Mouse (Mus musculus): ENCODE data around the gene Srbd1. TPM values are rescaled to one million over a fixed set of nuclear protein-coding genes. Genes with fewer than 3 reads are reported as not detected.
A peak's percentile ranks its signal among the peaks of the same experiment; 100 is the strongest.

Gene Srbd1
- total RNA-seq, 2 experiments from 2014 or later: 13.4 to 16.5 TPM

DNA sequence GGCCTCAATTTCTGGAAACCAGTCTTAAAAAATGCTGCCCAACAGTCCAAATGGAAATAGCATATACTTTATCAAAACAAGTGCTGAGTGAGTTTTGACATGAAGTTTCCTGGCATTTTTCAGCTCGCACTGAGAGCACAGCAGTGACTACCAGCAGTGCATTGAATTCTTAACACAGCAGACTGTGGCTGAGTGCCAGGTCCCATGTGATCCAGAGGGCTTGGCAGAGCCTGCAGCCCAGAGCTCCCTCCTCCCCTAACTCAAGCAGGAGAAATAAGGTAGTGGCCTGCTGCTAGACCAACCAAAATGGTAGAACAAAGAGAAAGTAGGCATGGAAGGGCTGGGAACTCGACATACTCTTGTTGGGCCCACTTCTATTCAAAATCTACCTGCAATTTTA, 149.2 kb downstream of the Srbd1 start:
- intact Hi-C loops (cut with DNase I): no loop called here
- peak in 1 of 2 experiments; percentile 41 for DNase-seq (ENCODE audit: low spot score in 2 of 2)

DNA sequence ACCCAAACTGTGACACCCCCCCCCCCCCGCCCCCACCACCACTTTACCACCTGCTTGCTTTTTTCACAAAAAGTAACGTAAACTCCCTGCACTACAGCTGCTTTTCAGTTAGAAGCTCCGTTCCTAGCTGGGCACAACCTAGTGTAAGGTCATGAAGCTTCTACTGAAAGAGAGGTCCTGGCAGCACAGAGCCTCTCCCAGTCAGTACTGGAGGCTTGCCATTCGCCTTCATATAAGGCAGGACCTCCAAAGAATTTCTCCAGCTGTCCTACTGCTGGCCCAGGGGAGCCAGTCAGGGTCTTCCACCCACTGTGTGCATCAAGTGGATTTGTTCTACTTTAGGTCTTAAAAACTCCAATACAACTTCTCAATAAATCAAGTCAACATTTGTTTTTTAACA, 149.9 kb downstream of the Srbd1 start:
- DNase-seq (ENCODE audit: low spot score in 2 of 2): no peak
- intact Hi-C loops (cut with DNase I): no loop called here

DNA sequence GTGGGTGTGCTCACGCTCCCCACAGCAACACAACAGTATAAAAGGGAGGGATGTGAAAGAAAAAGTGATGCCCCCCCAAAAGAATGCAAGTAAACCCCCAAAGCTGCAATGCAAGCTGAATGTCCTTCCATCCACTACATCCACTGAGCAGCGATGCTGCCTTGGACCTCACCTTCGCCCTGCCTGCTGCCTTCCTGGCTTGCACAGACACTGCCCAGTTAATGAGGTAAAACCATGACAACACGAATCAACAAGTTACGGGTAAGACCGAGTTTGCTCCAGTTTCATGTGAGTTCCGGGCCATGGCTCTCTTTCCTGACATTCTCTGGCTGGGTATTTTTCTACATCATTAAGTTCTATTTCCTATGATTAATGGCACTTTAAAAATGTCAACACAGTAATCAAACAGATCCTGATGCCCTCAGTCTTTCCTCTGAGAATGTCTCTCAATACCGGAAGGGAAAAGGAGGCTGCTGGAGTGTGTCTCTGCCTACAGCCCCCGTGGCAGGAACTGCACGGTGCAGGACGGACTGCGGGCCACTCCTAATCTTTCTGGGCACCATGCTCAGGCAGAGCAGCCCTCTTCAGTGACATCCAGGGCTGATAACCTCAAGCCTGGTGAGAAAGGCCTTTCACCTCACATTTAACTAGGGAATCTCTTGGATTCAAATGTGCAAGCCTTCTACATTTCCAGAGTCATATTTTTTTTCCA, 155.8 kb downstream of the Srbd1 start:
- intact Hi-C loops (cut with DNase I): no loop called here
- DNase-seq (ENCODE audit: low spot score in 2 of 2): no peak

DNA sequence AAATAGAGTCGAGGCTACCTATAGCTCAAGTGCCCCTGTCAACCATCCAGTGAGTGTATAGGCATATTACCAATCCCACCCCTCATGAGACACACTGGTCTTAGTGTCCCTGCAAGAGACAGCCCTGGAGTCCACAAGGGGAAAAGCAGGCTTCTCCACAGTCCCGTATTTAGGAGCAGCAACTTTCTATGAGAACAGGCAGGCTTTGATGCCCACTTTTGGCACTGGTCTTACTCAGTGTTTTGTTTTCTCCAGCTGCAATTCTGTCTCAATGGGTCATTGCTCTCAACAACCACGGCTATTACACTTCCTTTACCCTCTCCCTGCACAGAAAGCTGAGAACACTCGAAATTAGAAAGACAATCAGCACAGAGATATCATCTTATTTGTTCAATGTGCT, 157.4 kb downstream of the Srbd1 start:
- no peak for DNase-seq (ENCODE audit: low spot score in 2 of 2)
- intact Hi-C loops (cut with DNase I): no loop called here

DNA sequence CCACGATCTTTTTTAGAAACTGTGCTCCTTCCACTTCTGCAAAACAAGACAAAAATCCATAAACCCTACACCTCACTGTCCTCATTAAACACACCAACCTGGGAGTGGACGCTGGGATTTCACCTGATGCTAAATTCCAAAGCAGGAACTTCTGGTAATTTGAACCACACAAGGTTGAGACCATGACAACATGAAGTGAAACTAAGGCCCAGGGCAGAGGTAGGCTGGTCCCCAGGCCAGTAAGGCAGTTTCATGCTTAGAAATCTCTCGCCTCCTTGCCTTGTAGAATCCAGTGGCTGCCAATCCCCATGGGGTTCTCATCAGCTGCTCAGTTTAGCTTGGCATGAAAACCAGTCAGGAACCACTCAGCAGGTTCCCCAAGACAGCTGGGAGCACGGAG, 158.4 kb downstream of the Srbd1 start:
- DNase-seq (ENCODE audit: low spot score in 2 of 2): no peak
- intact Hi-C loops (cut with DNase I): no loop called here

DNA sequence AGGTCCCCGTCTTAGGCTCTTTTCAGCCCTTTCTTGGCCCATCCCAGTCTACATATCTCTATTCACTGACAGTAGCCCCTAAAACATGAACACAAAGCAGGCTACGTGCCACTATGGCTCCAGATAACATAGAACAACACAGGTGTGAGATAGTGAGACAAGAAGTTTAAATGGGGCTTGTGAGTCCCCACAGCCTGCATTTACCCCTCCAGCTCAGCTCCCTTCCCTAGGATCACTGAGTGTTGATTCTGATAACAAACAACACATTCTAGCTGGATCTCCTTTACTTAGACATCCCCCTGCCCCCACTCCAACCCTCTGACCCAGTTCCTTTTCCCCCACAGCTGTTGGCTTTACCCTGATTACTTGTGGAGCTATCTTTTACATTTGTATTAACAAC, 158.8 kb downstream of the Srbd1 start:
- no peak for DNase-seq (ENCODE audit: low spot score in 2 of 2)
- intact Hi-C loops (cut with DNase I): no loop called here

DNA sequence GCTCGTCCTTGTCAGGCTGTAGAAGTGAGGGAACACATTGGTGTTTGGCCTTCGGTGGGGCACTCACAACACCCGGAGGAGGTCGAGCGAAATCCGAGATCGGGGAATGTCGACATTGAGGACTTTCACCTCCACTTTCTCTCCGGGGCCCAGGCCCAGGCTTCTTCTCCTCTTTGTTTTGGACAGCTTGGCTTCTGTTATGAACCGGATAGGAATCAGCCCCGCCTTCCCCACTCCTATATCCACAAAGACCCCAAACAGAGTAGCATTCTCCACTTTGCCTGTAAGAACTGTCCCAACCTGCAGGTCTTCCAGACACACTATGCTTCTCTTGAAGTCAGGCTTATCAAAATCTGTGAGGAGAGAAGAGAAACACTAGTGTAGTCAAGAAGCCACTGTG, 159.8 kb downstream of the Srbd1 start:
- intact Hi-C loops (cut with DNase I): no loop called here
- no peak for DNase-seq (ENCODE audit: low spot score in 2 of 2)

DNA sequence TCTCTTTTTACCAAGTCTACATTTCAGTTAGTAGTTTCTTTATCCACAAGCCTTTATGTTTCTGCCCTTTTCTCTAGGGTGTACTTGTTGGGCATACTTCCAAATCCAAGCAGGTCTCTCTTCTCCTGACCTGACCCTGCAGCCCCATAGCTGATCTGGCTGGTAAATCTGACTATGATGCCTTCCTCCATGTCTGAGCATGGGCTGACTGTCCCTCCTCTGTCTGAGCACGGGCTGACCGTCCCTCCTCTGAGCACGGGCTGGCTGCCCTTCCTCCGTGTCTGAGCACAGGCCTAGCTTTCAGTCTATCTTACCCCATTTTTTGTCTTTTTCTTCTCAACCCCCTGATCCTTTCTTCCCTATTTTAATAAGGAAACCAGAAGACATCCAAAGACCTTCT, 162.7 kb downstream of the Srbd1 start:
- no peak for DNase-seq (ENCODE audit: low spot score in 2 of 2)

DNA sequence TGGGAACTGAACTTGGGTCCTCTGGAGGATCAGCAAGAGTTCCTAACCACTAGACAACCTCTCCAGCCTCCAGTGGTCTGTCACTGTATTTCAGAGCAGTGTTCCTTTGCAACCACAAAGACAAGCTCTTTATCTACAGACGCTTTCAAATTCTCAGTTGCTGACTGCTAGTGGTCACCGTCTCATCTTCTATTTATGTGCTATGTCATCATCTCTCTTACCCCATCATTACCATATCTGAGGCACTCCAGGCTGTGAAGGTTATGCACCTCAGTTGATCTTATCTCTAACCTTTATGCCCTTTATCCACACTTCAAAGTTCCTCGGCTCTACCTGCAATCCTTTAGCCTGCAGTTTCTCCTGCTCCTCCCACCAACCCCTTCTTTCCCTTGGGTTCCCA, 163.1 kb downstream of the Srbd1 start:
- no peak for DNase-seq (ENCODE audit: low spot score in 2 of 2)
- intact Hi-C loops (cut with DNase I): no loop called here

More for the DNA sequence above, 162.7 kb downstream of the Srbd1 start:
- intact Hi-C loops (cut with DNase I): no loop called here

DNA sequence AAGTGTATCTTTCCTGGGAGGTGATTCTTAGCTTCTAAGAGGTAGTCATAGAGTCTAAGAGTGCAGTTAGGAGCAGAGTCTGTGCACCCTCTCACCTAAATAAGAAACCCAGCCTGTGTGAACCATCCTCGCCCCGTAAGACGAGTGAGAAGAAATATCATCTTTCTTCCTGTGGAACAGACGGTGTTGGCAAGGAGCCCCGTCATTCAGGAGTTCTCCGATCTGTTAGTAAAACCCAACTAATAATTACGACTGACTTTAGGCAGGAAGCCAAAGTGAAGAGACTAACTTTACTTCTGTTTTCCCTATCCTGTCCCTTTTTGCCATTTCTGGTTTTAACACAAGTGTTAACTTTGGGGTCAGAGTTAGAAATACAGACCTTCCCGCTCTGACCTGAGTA, 166.1 kb downstream of the Srbd1 start:
- intact Hi-C loops (cut with DNase I): no loop called here
- DNase-seq (ENCODE audit: low spot score in 2 of 2): no peak

DNA sequence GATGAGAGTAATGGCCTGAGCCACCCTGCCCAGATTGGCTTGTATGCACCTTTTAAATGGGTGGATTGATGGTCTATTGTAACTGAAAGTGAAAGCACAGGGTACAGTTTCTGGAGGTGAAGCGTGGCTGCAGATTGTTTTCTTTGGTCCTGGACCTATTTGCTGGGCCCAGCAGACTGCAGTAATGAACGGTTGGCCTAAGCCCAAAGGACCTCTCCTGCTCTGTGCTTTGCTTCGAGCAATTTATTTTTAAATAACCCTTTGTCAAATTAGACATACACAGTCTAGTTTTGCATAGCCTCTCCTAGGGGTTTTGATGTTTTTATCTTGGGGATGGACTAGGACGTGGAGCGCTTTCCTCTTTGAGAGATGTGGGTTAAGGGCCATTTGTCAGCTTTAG, 169.9 kb downstream of the Srbd1 start:
- no peak for DNase-seq (ENCODE audit: low spot score in 2 of 2)
- intact Hi-C loops (cut with DNase I): no loop called here

DNA sequence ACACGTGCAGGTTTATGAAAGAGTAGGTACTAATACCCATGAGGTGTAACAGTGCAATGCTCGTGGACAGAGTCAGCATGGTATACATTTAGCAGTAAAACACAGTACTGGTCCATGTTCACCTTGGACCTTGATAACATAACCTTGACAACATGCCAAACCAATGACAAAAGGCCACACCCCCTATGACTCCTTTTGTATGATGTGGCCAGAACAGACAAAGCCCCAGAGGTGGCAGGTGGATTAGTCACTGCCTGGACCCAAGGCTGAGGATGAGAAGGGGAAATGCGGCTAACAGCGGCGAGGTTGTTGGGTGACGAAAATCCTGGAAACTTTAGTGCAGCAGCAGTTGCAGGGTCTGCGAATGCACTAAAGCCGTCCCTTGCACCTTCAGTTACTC, 170.4 kb downstream of the Srbd1 start:
- intact Hi-C loops (cut with DNase I): no loop called here

DNA sequence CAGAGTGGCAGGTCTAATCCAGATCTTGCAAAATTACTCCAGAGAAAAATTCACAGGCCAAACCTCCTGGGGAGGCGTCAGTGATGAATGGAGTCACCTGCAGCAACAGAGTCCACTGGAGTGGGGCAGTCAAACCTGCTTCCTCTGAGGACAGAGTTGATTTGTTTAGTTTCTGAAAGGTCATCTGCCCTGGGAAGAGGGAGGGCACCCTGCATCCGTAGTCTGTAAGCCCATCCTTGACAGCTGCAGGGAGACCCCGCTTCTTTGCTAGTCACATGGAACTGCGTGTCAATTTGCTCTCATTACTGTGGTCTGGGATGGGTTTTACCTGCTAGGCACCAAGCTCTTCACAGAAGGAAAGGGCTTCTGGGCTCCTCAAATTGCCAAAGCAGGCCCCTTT, 173.9 kb downstream of the Srbd1 start:
- DNase-seq (ENCODE audit: low spot score in 2 of 2): no peak

More for the DNA sequence above, 170.4 kb downstream of the Srbd1 start:
- no peak for DNase-seq (ENCODE audit: low spot score in 2 of 2)

DNA sequence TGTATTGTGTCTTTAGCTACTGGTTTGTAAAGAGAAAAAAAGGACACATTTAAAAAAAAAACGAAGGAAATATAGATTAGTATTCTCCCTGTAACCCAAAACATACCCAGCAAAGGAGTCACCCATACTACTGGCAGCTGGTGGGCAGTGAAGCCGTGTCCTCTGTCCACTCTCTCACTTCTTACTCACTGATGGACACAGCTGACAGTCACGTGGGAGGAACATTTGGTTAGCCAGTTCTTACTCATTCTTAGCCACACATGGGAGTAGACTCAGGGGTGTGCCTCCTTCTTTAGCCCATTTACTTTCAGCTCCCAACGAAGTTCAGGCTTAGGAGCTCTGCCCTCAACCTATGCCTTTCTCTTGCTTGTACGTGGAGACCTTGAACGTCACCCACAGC, 183.3 kb downstream of the Srbd1 start:
- DNase-seq (ENCODE audit: low spot score in 2 of 2): no peak
- intact Hi-C loops (cut with DNase I): no loop called here

More for the DNA sequence above, 173.9 kb downstream of the Srbd1 start:
- intact Hi-C loops (cut with DNase I): no loop called here

DNA sequence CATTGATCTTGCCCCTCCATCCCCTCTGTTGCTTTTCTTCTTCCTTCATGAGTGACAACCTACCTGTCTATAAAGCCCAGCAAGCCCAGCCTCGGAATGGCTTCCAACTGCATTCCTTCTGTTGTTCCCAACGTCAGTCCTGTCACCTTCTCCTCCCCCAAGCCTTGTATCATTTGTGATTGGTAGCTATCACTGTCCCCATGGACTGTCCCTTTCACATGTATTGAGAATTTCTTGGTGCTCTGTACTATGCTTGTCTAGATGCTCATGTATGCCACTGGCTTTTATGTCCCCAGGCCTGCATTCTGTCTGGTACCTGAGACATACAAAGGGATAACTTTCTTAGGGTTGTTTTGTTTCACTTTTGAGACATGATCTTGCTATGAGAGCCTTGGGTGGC, 193.2 kb downstream of the Srbd1 start:
- no peak for DNase-seq (ENCODE audit: low spot score in 2 of 2)
- intact Hi-C loops (cut with DNase I): no loop called here

DNA sequence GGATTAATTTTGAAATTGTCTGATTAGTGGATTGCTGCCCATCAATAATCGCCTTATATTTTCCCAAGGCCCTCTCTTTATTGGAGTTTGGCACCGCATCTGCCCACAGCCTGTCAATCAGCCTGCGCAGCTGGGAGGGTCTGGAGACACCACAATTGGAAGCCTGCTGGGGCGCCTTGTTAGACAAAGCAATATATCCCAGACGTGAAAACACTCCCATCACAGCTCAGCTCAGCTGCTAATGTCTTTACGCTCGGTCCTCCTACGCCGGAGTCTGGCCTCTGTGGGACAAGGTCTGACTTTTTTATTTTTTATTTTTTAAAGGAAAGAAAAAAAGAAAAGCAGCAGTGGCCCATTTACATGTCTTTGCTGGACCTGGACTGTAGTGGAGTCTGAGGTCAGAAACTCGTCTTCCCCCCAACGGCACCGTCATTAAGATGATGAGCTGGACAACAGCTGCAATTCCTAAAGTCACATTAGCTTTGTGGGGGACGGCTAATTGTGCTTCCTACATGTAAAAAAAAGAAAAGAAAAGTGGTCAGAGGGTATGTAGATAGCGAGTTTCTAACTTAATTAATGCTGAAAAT, 195.0 kb downstream of the Srbd1 start:
- DNase-seq (ENCODE audit: low spot score in 2 of 2): no peak
- intact Hi-C loops (cut with DNase I): no loop called here

DNA sequence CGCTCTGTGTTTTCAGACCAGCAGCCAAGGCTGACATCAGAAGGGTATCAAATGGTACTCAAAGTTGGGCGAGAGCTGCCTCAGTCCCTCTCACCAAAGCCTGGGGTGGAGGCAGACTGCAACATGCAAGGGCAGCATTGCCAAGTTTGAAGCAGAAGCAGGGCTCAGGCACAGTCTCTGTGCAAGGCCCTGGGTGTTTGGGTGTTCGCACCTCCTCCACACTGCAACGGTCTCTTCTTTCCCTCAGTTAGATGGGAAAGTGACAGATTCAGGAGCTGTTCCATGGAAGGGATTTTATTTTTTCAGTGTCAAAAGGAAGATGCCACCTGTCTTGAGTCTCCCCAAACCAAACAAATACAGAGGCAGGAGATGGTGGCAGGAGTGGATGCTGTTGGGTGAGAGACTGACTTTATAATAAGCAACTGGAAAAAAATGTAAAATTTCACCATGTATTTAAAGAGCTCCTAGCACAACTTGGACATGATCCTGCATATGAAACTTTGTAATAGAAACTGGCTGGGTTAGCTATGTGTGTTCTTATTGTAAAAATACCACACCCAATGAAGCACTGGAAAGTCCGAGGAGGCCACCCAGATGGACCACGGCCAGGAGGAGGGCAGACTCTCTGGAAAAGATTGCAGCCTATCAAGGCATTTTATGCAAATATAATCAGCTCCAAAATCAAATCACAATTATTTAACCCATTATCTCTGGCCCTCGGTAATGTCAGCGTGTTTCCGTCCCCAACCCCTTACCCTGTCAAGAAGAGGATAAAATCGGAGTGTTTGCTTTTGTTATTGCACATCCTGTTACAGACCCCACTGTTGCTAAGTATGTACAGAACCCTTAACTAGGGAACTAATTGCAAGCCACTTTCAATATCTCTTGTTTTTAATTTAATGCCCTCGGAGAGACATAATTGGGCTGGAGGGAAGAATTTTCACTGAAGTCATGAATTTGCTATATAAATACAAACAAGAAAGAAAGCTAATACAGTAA, 195.8 kb downstream of the Srbd1 start:
- peak; percentile 38 to 60 for DNase-seq (ENCODE audit: low spot score in 2 of 2)
- intact Hi-C loops (cut with DNase I): no loop called here

DNA sequence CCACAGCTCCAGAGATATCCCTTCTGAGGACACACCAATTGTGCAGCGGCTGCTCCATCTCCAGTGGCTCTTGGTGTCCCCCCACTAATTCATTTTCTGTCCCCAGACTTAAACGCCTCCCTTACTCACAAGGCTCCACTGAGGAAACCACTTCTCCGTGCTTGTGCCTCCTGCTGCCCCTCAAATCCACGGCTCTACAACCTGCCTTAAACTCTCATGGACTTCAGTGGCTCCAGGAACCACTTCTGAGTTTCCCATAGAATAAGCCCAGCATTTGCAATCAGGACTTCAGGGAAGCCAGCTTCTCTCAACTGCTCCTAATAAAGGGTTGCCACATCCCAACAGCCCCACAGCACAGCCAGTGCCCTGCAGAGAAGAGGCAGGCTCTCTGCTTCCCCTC, 200.2 kb downstream of the Srbd1 start:
- intact Hi-C loops (cut with DNase I): no loop called here
- DNase-seq (ENCODE audit: low spot score in 2 of 2): no peak

DNA sequence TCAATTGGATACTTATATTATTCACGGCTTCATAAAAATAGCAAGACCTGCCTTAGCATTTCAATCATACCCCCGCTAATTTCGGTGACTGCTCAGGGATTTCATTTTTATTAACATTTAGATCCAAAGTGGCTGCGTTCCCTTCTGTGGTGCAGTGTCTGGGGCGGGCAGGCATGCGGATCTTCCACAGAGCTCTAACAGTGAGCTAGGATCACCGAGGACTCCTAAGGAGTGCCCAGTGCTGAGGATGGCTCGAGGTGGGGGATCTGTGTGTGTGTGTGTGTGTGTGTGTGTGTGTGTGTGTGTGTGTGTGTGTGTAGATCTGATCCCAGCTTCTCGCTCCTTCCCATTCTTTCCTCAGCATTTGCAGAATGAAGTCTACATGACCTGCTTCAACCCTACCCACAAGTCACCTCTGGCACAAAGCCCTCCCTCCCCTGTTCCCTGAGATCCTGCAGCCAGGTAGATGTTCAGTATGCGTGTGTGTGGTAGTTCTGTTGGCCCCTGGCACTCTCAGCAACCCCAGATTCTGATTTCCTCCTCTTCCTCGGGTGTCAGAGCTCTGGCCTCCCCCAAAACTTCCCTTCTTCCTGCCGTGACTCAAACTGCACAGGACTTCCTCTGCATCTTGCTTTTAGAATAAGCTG, 200.9 kb downstream of the Srbd1 start:
- no peak for DNase-seq (ENCODE audit: low spot score in 2 of 2)
- intact Hi-C loops (cut with DNase I): no loop called here

DNA sequence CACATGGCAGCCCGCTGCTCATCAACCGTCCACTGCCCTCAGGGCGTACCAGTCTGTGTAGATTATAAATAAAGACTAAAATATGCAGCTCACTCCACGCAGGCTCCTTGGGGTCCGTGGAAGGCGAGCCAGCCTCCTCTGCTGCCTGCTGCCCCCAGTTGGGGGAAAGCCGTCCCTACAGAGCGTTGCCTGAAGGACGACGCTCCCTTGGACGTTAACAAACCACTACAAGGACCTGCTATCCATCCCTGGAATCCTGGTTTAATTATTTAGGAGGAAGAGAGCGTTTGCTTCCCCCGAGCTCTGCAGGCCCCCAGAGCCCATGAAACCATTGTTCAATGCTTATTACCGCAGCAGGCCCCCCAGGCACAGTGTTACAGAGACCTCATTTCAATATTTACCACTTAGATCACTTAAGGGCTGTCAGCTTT, 201.4 kb downstream of the Srbd1 start:
- intact Hi-C loops (cut with DNase I): no loop called here

More for the DNA sequence above, 201.4 kb downstream of the Srbd1 start:
- no peak for DNase-seq (ENCODE audit: low spot score in 2 of 2)

All from left cerebral cortex, postnatal 36 days (tissue).